Mouse (Mus musculus) embryonic fibroblast, embryonic 13.5 days (primary cell): ENCODE data around the gene Osbpl2.

Experiments used
- CTCF ChIP-seq: IDR thresholded peaks from 2 replicates; pipeline ENCODE4 v1.5.1; 2011; ENCODE audit warnings: mild to moderate bottlenecking, control low read depth, low read length, moderate library complexity, borderline replicate concordance; ENCODE audit not compliant: insufficient read depth
- POLR2A ChIP-seq: IDR thresholded peaks from 2 replicates; pipeline ENCODE4 v1.6.1; 2011; ENCODE audit warnings: low read depth, mild to moderate bottlenecking, control low read depth, low read length, moderate library complexity

DNA sequence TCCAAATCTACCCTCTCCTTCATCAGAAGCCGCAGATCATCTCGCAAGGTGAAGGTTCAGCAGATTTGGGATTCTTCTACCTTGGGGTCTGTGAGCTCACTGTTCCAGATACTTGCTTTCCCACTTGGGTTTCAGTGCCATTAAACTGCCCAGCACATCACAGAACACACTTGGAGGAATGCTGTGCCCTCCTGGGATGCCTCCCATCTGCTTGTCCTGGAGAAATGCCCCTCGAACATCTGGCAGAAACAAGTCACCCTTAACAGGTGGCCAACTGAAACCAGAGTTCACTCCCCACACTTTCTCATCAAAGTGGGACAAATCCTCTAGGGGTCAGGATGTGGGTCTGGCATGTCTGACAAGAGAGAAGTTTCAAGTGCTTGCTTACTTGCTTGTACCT is 39.5 kb downstream of the Osbpl2 start:
- TF ChIP-seq CTCF, result no peak
- TF ChIP-seq POLR2A, result no peak
